12 mouse cellular contexts compared by ENCODE assay signal in genomic region chr10:61757022-61757421, GRCm38 (mm10). TPM values are rescaled to one million over a fixed set of nuclear protein-coding genes. Genes with fewer than 3 reads are reported as not detected.
DNase-seq lines count a peak whose midpoint lies in the region; ATAC-seq lines count a peak whose summit lies in the region.
"Had no signal": no experiment of that assay in that cellular context is flagged by ENCODE, and none has a peak within 500 bp of the region (broad histone marks: within the 10 kb centered on the region; RNA-seq: fewer than 3 reads in every experiment).

No protein-coding gene starts in this region.

- DNase-seq in heart, adult 11 months, result peak; percentile 96
- peak; percentile 92 for DNase-seq in embryonic facial prominence, embryonic 14.5 days (ENCODE audit: low spot score)
- peak; percentile 41 to 47 for DNase-seq in heart, postnatal 36 days
- peak; percentile 91 for DNase-seq in lung, postnatal 36 days
- DNase-seq in T-cell, adult 2 months (ENCODE audit: low spot score), result no peak
- DNase-seq in liver, embryonic 11.5 days (ENCODE audit: low spot score), result no peak
- DNase-seq: adrenal gland, postnatal 25 days; liver, postnatal 0 days had no signal

- intact Hi-C loops in heart, postnatal 36 days (cut with DNase I), result no loop called here

- peaks cover 15% of the 10 kb centered on the region for H3K36me3 ChIP-seq in heart, embryonic 11.5 days (ENCODE audit: control insufficient read depth, insufficient read depth, low read length)
- peaks cover 52% of the 10 kb centered on the region for H3K36me3 ChIP-seq in embryonic facial prominence, embryonic 14.5 days (ENCODE audit: control insufficient read depth, insufficient read depth, low read length)
- H3K36me3 ChIP-seq in hindbrain, embryonic 13.5 days, result peaks cover 57% of the 10 kb centered on the region
- H3K36me3 ChIP-seq in liver, embryonic 11.5 days (ENCODE audit: control insufficient read depth, insufficient read depth, low read length), result no peaks in the 10 kb centered on the region

- H3K4me3 ChIP-seq in heart, embryonic 11.5 days (ENCODE audit: low read depth, low read length), result no peak overlapping the region
- no peak overlapping the region for H3K4me3 ChIP-seq in embryonic facial prominence, embryonic 14.5 days (ENCODE audit: low read depth, low read length)
- H3K4me3 ChIP-seq in hindbrain, embryonic 13.5 days, result no peak overlapping the region
- no peak overlapping the region for H3K4me3 ChIP-seq in liver, embryonic 11.5 days (ENCODE audit: low read depth, low read length)
- H3K4me3 ChIP-seq: erythroblast, embryonic 14.5 days had no signal

- H3K4me2 ChIP-seq in heart, embryonic 11.5 days, result no peak overlapping the region
- H3K4me2 ChIP-seq in embryonic facial prominence, embryonic 14.5 days (ENCODE audit: low read depth, low read length), result no peak overlapping the region
- no peak overlapping the region for H3K4me2 ChIP-seq in hindbrain, embryonic 13.5 days
- H3K4me2 ChIP-seq in liver, embryonic 11.5 days, result no peak overlapping the region

- H3K27me3 ChIP-seq in heart, embryonic 11.5 days (ENCODE audit: control insufficient read depth, insufficient read depth, low read length), result no peaks in the 10 kb centered on the region
- no peaks in the 10 kb centered on the region for H3K27me3 ChIP-seq in embryonic facial prominence, embryonic 14.5 days (replicated peaks; ENCODE audit: control insufficient read depth, insufficient read depth, low read length)
- H3K27me3 ChIP-seq in hindbrain, embryonic 13.5 days, result no peaks in the 10 kb centered on the region
- H3K27me3 ChIP-seq in liver, embryonic 11.5 days (replicated peaks; ENCODE audit: control insufficient read depth, insufficient read depth, low read length), result no peaks in the 10 kb centered on the region

- H3K9me3 ChIP-seq in heart, embryonic 11.5 days (replicated peaks; ENCODE audit: control insufficient read depth, low read length), result no peaks in the 10 kb centered on the region
- no peaks in the 10 kb centered on the region for H3K9me3 ChIP-seq in embryonic facial prominence, embryonic 14.5 days (ENCODE audit: control insufficient read depth, low read length)
- H3K9me3 ChIP-seq in hindbrain, embryonic 13.5 days, result no peaks in the 10 kb centered on the region
- H3K9me3 ChIP-seq in liver, embryonic 11.5 days (ENCODE audit: control insufficient read depth, low read length), result no peaks in the 10 kb centered on the region

- no peak overlapping the region for H3K9ac ChIP-seq in heart, embryonic 11.5 days (ENCODE audit: low read depth, low read length)
- no peak overlapping the region for H3K9ac ChIP-seq in embryonic facial prominence, embryonic 14.5 days (ENCODE audit: low read depth, low read length)
- no peak overlapping the region for H3K9ac ChIP-seq in hindbrain, embryonic 13.5 days
- no peak overlapping the region for H3K9ac ChIP-seq in liver, embryonic 11.5 days (ENCODE audit: low read depth, low read length)
- H3K9ac ChIP-seq: liver, postnatal 0 days had no signal

- 87% methylated on average over 14 of the region's 14 CpGs for WGBS in heart, embryonic 11.5 days (ENCODE audit: insufficient replicate concordance)
- 80% methylated on average over 14 of the region's 14 CpGs for WGBS in embryonic facial prominence, embryonic 14.5 days
- 89% methylated on average over 14 of the region's 14 CpGs for WGBS in hindbrain, embryonic 13.5 days
- WGBS in liver, embryonic 11.5 days, result 92% methylated on average over 14 of the region's 14 CpGs

- peaks cover 11% of the 10 kb centered on the region for H3K4me1 ChIP-seq in heart, embryonic 11.5 days (ENCODE audit: control insufficient read depth, insufficient read depth, low read length)
- H3K4me1 ChIP-seq in embryonic facial prominence, embryonic 14.5 days (ENCODE audit: control insufficient read depth, insufficient read depth, low read length), result peaks cover 16% of the 10 kb centered on the region
- H3K4me1 ChIP-seq in hindbrain, embryonic 13.5 days (replicated peaks), result peaks cover 10% of the 10 kb centered on the region
- no peaks in the 10 kb centered on the region for H3K4me1 ChIP-seq in liver, embryonic 11.5 days (replicated peaks; ENCODE audit: control insufficient read depth, insufficient read depth, low read length)

- no peak overlapping the region for H3K27ac ChIP-seq in heart, embryonic 11.5 days (ENCODE audit: low read depth, low read length)
- 0 out of 2 replicates have a peak overlapping the region, but pooled peaks have one; percentile 11 for H3K27ac ChIP-seq in embryonic facial prominence, embryonic 14.5 days (replicated peaks; ENCODE audit: low read depth, low read length)
- H3K27ac ChIP-seq in hindbrain, embryonic 13.5 days, result no peak overlapping the region
- no peak overlapping the region for H3K27ac ChIP-seq in liver, embryonic 11.5 days (ENCODE audit: low read depth, low read length)

- ATAC-seq in heart, embryonic 11.5 days (replicated peaks; ENCODE audit: insufficient number of reproducible peaks, low FRiP score, low TSS enrichment), result no peak
- peak; percentile 76 for ATAC-seq in embryonic facial prominence, embryonic 14.5 days (ENCODE audit: low read depth)
- no peak for ATAC-seq in hindbrain, embryonic 13.5 days (ENCODE audit: low FRiP score)
- no peak for ATAC-seq in liver, embryonic 11.5 days (replicated peaks; ENCODE audit: low FRiP score)
- ATAC-seq: intestine, embryonic 16.5 days; liver, postnatal 0 days had no signal

RNA-seq across cellular contexts. Expression of gene H2afy2, which starts 26.9 kb away (rescaled TPM):
- polyA plus RNA-seq in heart, embryonic 11.5 days (2014; fragmentation: Nextera tagmentation; extraction: Ambion mirVana), result 57.9 and 62.0 TPM in 2 replicates
- 87.2 and 110 TPM in 2 replicates for polyA plus RNA-seq in embryonic facial prominence, embryonic 14.5 days (2014; fragmentation: Nextera tagmentation; extraction: Ambion mirVana)
- 1 to 10 TPM; 3.6 to 5.7 TPM for total RNA-seq in heart, postnatal 36 days (2021)
- polyA plus RNA-seq in hindbrain, embryonic 13.5 days (2015; fragmentation: Nextera tagmentation; extraction: Ambion mirVana), result 334 and 351 TPM in 2 replicates
- polyA plus RNA-seq in liver, embryonic 11.5 days (2014; fragmentation: Nextera tagmentation; extraction: Ambion mirVana), result 43.8 and 44.0 TPM in 2 replicates
- polyA plus RNA-seq: erythroblast, embryonic 14.5 days had no signal

RNA-seq across cellular contexts. Expression of gene Aifm2, which starts 42.0 kb away (rescaled TPM):
- polyA plus RNA-seq in heart, embryonic 11.5 days (2014; fragmentation: Nextera tagmentation; extraction: Ambion mirVana), result 15.6 and 18.9 TPM in 2 replicates
- polyA plus RNA-seq in embryonic facial prominence, embryonic 14.5 days (2014; fragmentation: Nextera tagmentation; extraction: Ambion mirVana), result 13.0 and 13.8 TPM in 2 replicates
- 10 to 100 TPM; 30.5 to 32.9 TPM for total RNA-seq in heart, postnatal 36 days (2021)
- polyA plus RNA-seq in hindbrain, embryonic 13.5 days (2015; fragmentation: Nextera tagmentation; extraction: Ambion mirVana), result 8.2 and 8.3 TPM in 2 replicates
- 9.1 and 9.3 TPM in 2 replicates for polyA plus RNA-seq in liver, embryonic 11.5 days (2014; fragmentation: Nextera tagmentation; extraction: Ambion mirVana)

Comparison
In these comparisons a context has a peak if more than half of its experiments do, and no peak if none do; other contexts are left out.
1. DNase-seq: peak in heart, adult 11 months (single experiment), embryonic facial prominence, embryonic 14.5 days (single experiment), heart, postnatal 36 days (2 of 2) and lung, postnatal 36 days (single experiment); none in T-cell, adult 2 months (single experiment) and liver, embryonic 11.5 days (single experiment).